Mouse (Mus musculus): ENCODE measurements around the gene Lrrc8c. TPM values are rescaled to one million over a fixed set of nuclear protein-coding genes. Genes with fewer than 3 reads are reported as not detected.

Lrrc8c gene
- polyA plus RNA-seq, 1 experiment, result 7.9 TPM

GRCm38 (mm10) chr5:105589119-105589518 lies 69.9 kb downstream of the Lrrc8c start:
- no peak overlapping the region for H3K27ac ChIP-seq (ENCODE audit: insufficient read depth, low read length)
- no peak for DNase-seq
- no peaks in the 10 kb centered on the region for H3K4me1 ChIP-seq (ENCODE audit: control insufficient read depth, insufficient read depth, low read length)
- H3K4me3 ChIP-seq (replicated peaks; ENCODE audit: insufficient read depth, low read depth, low read length), result no peak overlapping the region
- no peak for TF ChIP-seq POLR2A (IDR thresholded peaks at IDR 0.05; ENCODE audit: borderline replicate concordance, insufficient read depth, low read length)
- no peak for TF ChIP-seq CTCF (IDR thresholded peaks at IDR 0.05; ENCODE audit: borderline replicate concordance, insufficient read depth, low read depth, low read length)
- no peaks in the 10 kb centered on the region for H3K27me3 ChIP-seq (ENCODE audit: control insufficient read depth, insufficient read depth, low read length)
- WGBS, result 95% methylated on average over 3 of the region's 3 CpGs

DNA sequence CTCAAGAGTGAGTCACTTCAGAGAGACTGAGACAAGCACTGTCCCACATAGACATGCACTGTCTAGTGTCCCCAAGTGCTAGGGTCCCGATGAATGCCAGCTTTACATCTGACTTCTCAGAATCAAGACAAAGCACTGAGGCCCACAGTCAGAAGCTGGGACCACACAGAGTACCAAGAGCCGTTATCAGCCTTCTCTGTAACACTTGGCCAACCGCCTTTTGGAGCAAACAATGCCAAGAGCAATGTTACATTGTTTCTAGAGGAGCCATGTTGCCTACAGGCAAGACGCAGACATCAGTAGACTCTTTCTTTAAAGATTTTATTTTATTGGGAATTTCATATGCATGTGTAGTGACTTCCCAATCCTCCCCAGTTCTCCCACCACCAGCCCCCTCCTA lies 73.2 kb downstream of the Lrrc8c start:
- H3K4me1 ChIP-seq (ENCODE audit: control insufficient read depth, insufficient read depth, low read length), result no peaks in the 10 kb centered on the region
- DNase-seq, result no peak
- no peaks in the 10 kb centered on the region for H3K27me3 ChIP-seq (ENCODE audit: control insufficient read depth, insufficient read depth, low read length)
- no peak overlapping the region for H3K27ac ChIP-seq (ENCODE audit: insufficient read depth, low read length)
- no peak overlapping the region for H3K4me3 ChIP-seq (replicated peaks; ENCODE audit: insufficient read depth, low read depth, low read length)
- WGBS, result 71% methylated on average over 4 of the region's 4 CpGs
- TF ChIP-seq CTCF (IDR thresholded peaks at IDR 0.05; ENCODE audit: borderline replicate concordance, insufficient read depth, low read depth, low read length) (no peak), POLR2A (IDR thresholded peaks at IDR 0.05; ENCODE audit: borderline replicate concordance, insufficient read depth, low read length) (no peak)

DNA sequence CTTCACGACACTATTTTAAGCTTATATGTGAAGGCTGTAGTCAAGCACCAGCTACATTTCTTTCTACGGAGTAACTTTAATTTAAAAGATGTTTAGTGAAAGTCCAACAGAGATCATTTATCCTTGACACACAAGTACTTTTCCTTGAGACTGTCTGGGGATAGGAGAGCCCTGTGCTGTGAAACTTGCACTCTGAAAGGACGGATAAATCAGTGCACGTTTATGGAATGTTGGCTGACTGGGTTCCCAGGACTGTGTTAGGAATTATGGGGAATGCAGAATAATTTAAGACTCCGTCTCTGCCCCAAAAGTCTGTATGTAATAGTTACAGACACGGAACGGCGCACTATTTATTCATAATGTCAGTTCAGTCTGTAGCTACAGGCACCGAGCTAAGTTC lies 74.4 kb downstream of the Lrrc8c start:
- no peak overlapping the region for H3K27ac ChIP-seq (ENCODE audit: insufficient read depth, low read length)
- no peak for DNase-seq
- no peak overlapping the region for H3K4me3 ChIP-seq (replicated peaks; ENCODE audit: insufficient read depth, low read depth, low read length)
- H3K27me3 ChIP-seq (ENCODE audit: control insufficient read depth, insufficient read depth, low read length), result no peaks in the 10 kb centered on the region
- no peaks in the 10 kb centered on the region for H3K4me1 ChIP-seq (ENCODE audit: control insufficient read depth, insufficient read depth, low read length)
- TF ChIP-seq POLR2A (IDR thresholded peaks at IDR 0.05; ENCODE audit: borderline replicate concordance, insufficient read depth, low read length), result no peak
- no peak for TF ChIP-seq CTCF (IDR thresholded peaks at IDR 0.05; ENCODE audit: borderline replicate concordance, insufficient read depth, low read depth, low read length)
- WGBS, result 95% methylated on average over 9 of the region's 9 CpGs

DNA sequence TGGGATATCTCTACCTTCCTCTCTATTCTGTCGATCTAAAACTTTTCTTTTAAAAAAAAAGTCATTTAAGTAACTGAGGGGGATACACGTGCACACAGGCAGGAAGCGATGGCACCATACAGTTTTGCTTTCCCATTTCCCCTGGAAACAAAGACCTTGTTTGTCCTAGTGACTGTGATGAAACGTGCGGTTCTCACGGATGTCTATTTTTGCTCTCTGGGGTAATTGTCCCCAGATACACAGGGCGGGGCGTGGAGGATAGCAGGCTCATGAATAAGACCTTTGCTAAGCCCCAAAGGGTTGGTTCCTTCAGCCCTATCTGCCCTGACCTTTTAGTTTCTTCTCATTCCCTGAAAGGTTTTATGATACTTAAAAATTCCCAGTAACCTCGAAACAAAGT lies 79.7 kb downstream of the Lrrc8c start:
- Histone ChIP-seq H3K27me3 (ENCODE audit: control insufficient read depth, insufficient read depth, low read length) (no peaks in the 10 kb centered on the region), H3K4me1 (ENCODE audit: control insufficient read depth, insufficient read depth, low read length) (no peaks in the 10 kb centered on the region), H3K4me3 (replicated peaks; ENCODE audit: insufficient read depth, low read depth, low read length) (no peak overlapping the region), H3K27ac (ENCODE audit: insufficient read depth, low read length) (no peak overlapping the region)
- DNase-seq, result no peak
- WGBS, result 70% methylated on average over 9 of the region's 9 CpGs
- no peak for TF ChIP-seq POLR2A (IDR thresholded peaks at IDR 0.05; ENCODE audit: borderline replicate concordance, insufficient read depth, low read length)
- no peak for TF ChIP-seq CTCF (IDR thresholded peaks at IDR 0.05; ENCODE audit: borderline replicate concordance, insufficient read depth, low read depth, low read length)

GRCm38 (mm10) chr5:105599315-105599714 lies 80.1 kb downstream of the Lrrc8c start:
- Histone ChIP-seq H3K27me3 (ENCODE audit: control insufficient read depth, insufficient read depth, low read length) (no peaks in the 10 kb centered on the region), H3K4me3 (replicated peaks; ENCODE audit: insufficient read depth, low read depth, low read length) (no peak overlapping the region), H3K4me1 (ENCODE audit: control insufficient read depth, insufficient read depth, low read length) (no peaks in the 10 kb centered on the region), H3K27ac (ENCODE audit: insufficient read depth, low read length) (no peak overlapping the region)
- no peak for TF ChIP-seq CTCF (IDR thresholded peaks at IDR 0.05; ENCODE audit: borderline replicate concordance, insufficient read depth, low read depth, low read length)
- no peak for TF ChIP-seq POLR2A (IDR thresholded peaks at IDR 0.05; ENCODE audit: borderline replicate concordance, insufficient read depth, low read length)
- WGBS, result 48% methylated on average over 4 of the region's 4 CpGs
- no peak for DNase-seq

GRCm38 (mm10) chr5:105600998-105601397 lies 81.8 kb downstream of the Lrrc8c start:
- DNase-seq, result no peak
- no peak overlapping the region for H3K4me3 ChIP-seq (replicated peaks; ENCODE audit: insufficient read depth, low read depth, low read length)
- 83% methylated on average over 4 of the region's 5 CpGs for WGBS
- TF ChIP-seq CTCF (IDR thresholded peaks at IDR 0.05; ENCODE audit: borderline replicate concordance, insufficient read depth, low read depth, low read length) (no peak), POLR2A (IDR thresholded peaks at IDR 0.05; ENCODE audit: borderline replicate concordance, insufficient read depth, low read length) (no peak)
- no peaks in the 10 kb centered on the region for H3K4me1 ChIP-seq (ENCODE audit: control insufficient read depth, insufficient read depth, low read length)
- no peak overlapping the region for H3K27ac ChIP-seq (ENCODE audit: insufficient read depth, low read length)
- no peaks in the 10 kb centered on the region for H3K27me3 ChIP-seq (ENCODE audit: control insufficient read depth, insufficient read depth, low read length)

DNA sequence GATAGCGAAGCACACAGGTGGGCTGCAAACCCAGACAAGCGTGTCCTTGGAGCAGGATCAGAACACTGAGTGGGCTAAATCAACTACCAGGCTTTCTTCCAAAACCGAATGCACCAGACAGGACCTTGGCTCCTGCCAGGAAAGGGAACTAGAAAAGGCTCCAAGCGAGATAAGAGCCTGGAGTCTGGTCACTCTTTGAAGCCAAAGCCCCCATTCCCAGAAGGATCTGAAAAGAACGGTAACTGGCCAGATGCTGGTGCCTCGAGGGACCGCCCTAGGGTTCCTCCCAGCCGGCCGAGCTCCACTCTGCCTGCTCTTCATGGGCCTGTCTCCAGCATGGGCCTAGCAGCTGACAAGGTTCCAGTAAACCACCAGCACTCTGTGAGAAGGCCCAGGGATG lies 83.4 kb downstream of the Lrrc8c start:
- TF ChIP-seq CTCF (IDR thresholded peaks at IDR 0.05; ENCODE audit: borderline replicate concordance, insufficient read depth, low read depth, low read length) (no peak), POLR2A (IDR thresholded peaks at IDR 0.05; ENCODE audit: borderline replicate concordance, insufficient read depth, low read length) (no peak)
- DNase-seq, result no peak
- Histone ChIP-seq H3K4me3 (replicated peaks; ENCODE audit: insufficient read depth, low read depth, low read length) (no peak overlapping the region), H3K4me1 (ENCODE audit: control insufficient read depth, insufficient read depth, low read length) (no peaks in the 10 kb centered on the region), H3K27ac (ENCODE audit: insufficient read depth, low read length) (no peak overlapping the region), H3K27me3 (ENCODE audit: control insufficient read depth, insufficient read depth, low read length) (no peaks in the 10 kb centered on the region)
- WGBS, result 29% methylated on average over 9 of the region's 9 CpGs

DNA sequence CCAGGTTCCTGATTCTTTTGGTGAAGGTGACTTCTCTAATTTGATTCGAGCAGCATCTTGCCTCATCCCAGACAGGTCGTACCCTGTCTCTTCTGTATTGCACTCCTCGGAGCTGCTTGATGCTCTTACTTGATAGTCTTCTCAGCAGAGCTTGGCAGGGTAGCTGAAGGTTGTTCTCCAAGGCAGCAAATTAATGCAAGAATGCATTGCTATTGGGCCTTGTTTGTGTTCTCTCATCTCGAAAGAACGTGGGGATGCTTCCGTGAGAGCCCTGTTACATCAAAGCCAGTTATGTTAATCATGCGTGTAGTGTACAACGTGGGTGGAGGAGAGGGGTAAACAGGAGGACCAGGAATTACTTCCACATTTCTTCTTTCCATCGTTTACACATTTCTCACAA lies 86.5 kb downstream of the Lrrc8c start:
- TF ChIP-seq CTCF (IDR thresholded peaks at IDR 0.05; ENCODE audit: borderline replicate concordance, insufficient read depth, low read depth, low read length) (no peak), POLR2A (IDR thresholded peaks at IDR 0.05; ENCODE audit: borderline replicate concordance, insufficient read depth, low read length) (no peak)
- no peaks in the 10 kb centered on the region for H3K27me3 ChIP-seq (ENCODE audit: control insufficient read depth, insufficient read depth, low read length)
- no peaks in the 10 kb centered on the region for H3K4me1 ChIP-seq (ENCODE audit: control insufficient read depth, insufficient read depth, low read length)
- no peak overlapping the region for H3K4me3 ChIP-seq (replicated peaks; ENCODE audit: insufficient read depth, low read depth, low read length)
- H3K27ac ChIP-seq (ENCODE audit: insufficient read depth, low read length), result no peak overlapping the region
- no peak for DNase-seq
- WGBS, result 48% methylated on average over 9 of the region's 9 CpGs
